In genomic region chr19:36919466-36919865, GRCm38 (mm10) we compare ENCODE assay signal across 8 mouse cellular contexts. TPM values are rescaled to one million over a fixed set of nuclear protein-coding genes. Genes with fewer than 3 reads are reported as not detected.
DNase-seq lines count a peak whose midpoint lies in the region; ATAC-seq and TF ChIP-seq lines count a peak whose summit lies in the region.

Gene Fgfbp3, minus strand, starts transcription at chr19:36919615.

- peak; percentile 9; the same call in 1 of the 2 replicates for ATAC-seq in forebrain, embryonic 15.5 days (replicated peaks)
- ATAC-seq in liver, embryonic 16.5 days (ENCODE audit: low read depth), result peak; percentile 71

- no peak for TF ChIP-seq CTCF in lung, adult 2 months (IDR thresholded peaks at IDR 0.05; ENCODE audit: insufficient read depth, low read length)

- no peaks in the 10 kb centered on the region for H3K36me3 ChIP-seq in forebrain, embryonic 15.5 days
- H3K36me3 ChIP-seq in liver, embryonic 16.5 days (ENCODE audit: control insufficient read depth, insufficient read depth), result no peaks in the 10 kb centered on the region

- no peaks in the 10 kb centered on the region; the same call in 1 of the 2 replicates for H3K4me1 ChIP-seq in lung, adult 2 months (ENCODE audit: control insufficient read depth, insufficient read depth, low read length)
- H3K4me1 ChIP-seq in forebrain, embryonic 15.5 days, result peaks cover 20% of the 10 kb centered on the region
- H3K4me1 ChIP-seq in liver, embryonic 16.5 days (ENCODE audit: control insufficient read depth, low read depth, low read length), result peaks cover 13% of the 10 kb centered on the region

- no peaks in the 10 kb centered on the region for H3K27me3 ChIP-seq in forebrain, embryonic 15.5 days
- peaks cover 9% of the 10 kb centered on the region for H3K27me3 ChIP-seq in liver, embryonic 16.5 days (ENCODE audit: control insufficient read depth, insufficient read depth, low read depth, low read length)

- peak within 1 kb of the TSS; percentile 91 for H3K27ac ChIP-seq in forebrain, embryonic 15.5 days (replicated peaks)
- peak within 1 kb of the TSS; percentile 29; the same call in 1 of the 2 replicates for H3K27ac ChIP-seq in liver, embryonic 16.5 days (ENCODE audit: low read length)

- intact Hi-C loops in left cerebral cortex, postnatal 14 days (cut with DNase I), result loop anchor here (2.0 kb wide), 1 partner anchor 103 kb away; no protein-coding TSS in a partner anchor

- no peak for TF ChIP-seq POLR2A in lung, adult 2 months (IDR thresholded peaks at IDR 0.05; ENCODE audit: borderline replicate concordance, extremely low read depth, low read depth, low read length)

- no peaks in the 10 kb centered on the region for H3K9me3 ChIP-seq in forebrain, embryonic 15.5 days
- H3K9me3 ChIP-seq in liver, embryonic 16.5 days (replicated peaks; ENCODE audit: control insufficient read depth, low read length), result no peaks in the 10 kb centered on the region

- 18% methylated on average over 12 of the region's 12 CpGs for WGBS in lung, adult 2 months
- 3% methylated on average over 12 of the region's 12 CpGs for WGBS in forebrain, embryonic 15.5 days
- WGBS in liver, embryonic 16.5 days (ENCODE audit: insufficient replicate concordance), result 7% methylated on average over 12 of the region's 12 CpGs

- H3K4me3 ChIP-seq in lung, adult 2 months (replicated peaks; ENCODE audit: extremely low read depth, low read depth, low read length), result peak within 1 kb of the TSS; percentile 84
- peak within 1 kb of the TSS; percentile 87 for H3K4me3 ChIP-seq in forebrain, embryonic 15.5 days
- peak within 1 kb of the TSS; percentile 77 for H3K4me3 ChIP-seq in liver, embryonic 16.5 days (ENCODE audit: low read depth, low read length)

- peak within 1 kb of the TSS; percentile 73 for H3K9ac ChIP-seq in forebrain, embryonic 15.5 days (replicated peaks)
- peak within 1 kb of the TSS; percentile 74 for H3K9ac ChIP-seq in liver, embryonic 16.5 days (ENCODE audit: low read depth, low read length)

- H3K4me2 ChIP-seq in forebrain, embryonic 15.5 days (replicated peaks), result peak within 1 kb of the TSS; percentile 71
- H3K4me2 ChIP-seq in liver, embryonic 16.5 days (ENCODE audit: low read depth, low read length), result peak within 1 kb of the TSS; percentile 94

- no peak for DNase-seq in lung, adult 2 months
- no peak for DNase-seq in lung, postnatal 25 days (ENCODE audit: low spot score)
- peak; percentile 40 for DNase-seq in ZHBTc4 (ENCODE audit: low read depth, low spot score)
- DNase-seq in ovary, postnatal 36 days (ENCODE audit: low spot score), result no peak
- no peak for DNase-seq in layer of hippocampus, postnatal 36 days
- DNase-seq in left cerebral cortex, postnatal 14 days (ENCODE audit: low spot score in 2 of 2), result no peak

RNA-seq across cellular contexts. Expression of gene Fgfbp3, which starts in this region (rescaled TPM):
- 5.5 and 11.0 TPM in 2 replicates for polyA plus RNA-seq in lung, adult 2 months (2012; rRNA removed)
- 27.2 and 33.4 TPM in 2 replicates for polyA plus RNA-seq in forebrain, embryonic 15.5 days (2015; fragmentation: Nextera tagmentation; extraction: Ambion mirVana)
- 0.65 and 0.81 TPM in 2 replicates for polyA plus RNA-seq in liver, embryonic 16.5 days (2015; fragmentation: Nextera tagmentation; extraction: Ambion mirVana)
- 1 to 10 TPM; 6.4 to 7.5 TPM for total RNA-seq in layer of hippocampus, postnatal 36 days (2021)
- total RNA-seq in left cerebral cortex, postnatal 14 days (2021), result 1 to 10 TPM; 5.5 to 7.8 TPM

Comparison
In these comparisons a context has a peak if more than half of its experiments do, and no peak if none do; other contexts are left out.
1. Peak in ATAC-seq, H3K4me3 ChIP-seq, H3K27ac ChIP-seq, H3K9ac ChIP-seq and H3K4me2 ChIP-seq in liver, embryonic 16.5 days; RNA of the gene not detected or under 1 TPM.